Mouse (Mus musculus): ENCODE results near the gene Bcl2a1d.
"Not testable (repeated sequence)": the region's sequence is repeated elsewhere in the genome, so short reads cannot be mapped to it uniquely, and the experiment has no call there.

GRCm38 (mm10) chr9:88721628-88722027 lies 10.1 kb downstream of the Bcl2a1d start:
- TF ChIP-seq CTCF (IDR thresholded peaks at IDR 0.05; ENCODE audit: low read depth, low read length); GATA1 (IDR thresholded peaks at IDR 0.05; ENCODE audit: borderline replicate concordance, low read length): not testable (repeated sequence)

Data from G1E (cell line).